Mouse (Mus musculus) limb, embryonic 13.5 days (tissue): Measurements from ENCODE around the gene Bcl9. TPM values are rescaled to one million over a fixed set of nuclear protein-coding genes. Genes with fewer than 3 reads are reported as not detected.
A peak's percentile ranks its signal among the peaks of the same experiment; 100 is the strongest.

Source experiments
- ATAC-seq: fragments of 200-750 bp; cut with Nextera tagmentation; 2 replicates; pipeline ENCODE4 v1.8.0; 2017; ENCODE audit warnings: low read depth, moderate number of reproducible peaks, moderate TSS enrichment; ENCODE audit not compliant: low FRiP score
- H3K27ac ChIP-seq: fragments of 300-500 bp; sonication (generic); 2 replicates; pipeline ENCODE4 v1.5.1; 2015; ENCODE audit warnings: inconsistent platforms, mild to moderate bottlenecking, moderate library complexity
- H3K27me3 ChIP-seq: fragments of 300-500 bp; sonication (generic); 2 replicates; pipeline ENCODE4 v1.6.1; 2015; ENCODE audit warnings: mild to moderate bottlenecking, inconsistent platforms
- H3K36me3 ChIP-seq: fragments of 300-500 bp; sonication (generic); 2 replicates; pipeline ENCODE4 v1.6.1; 2015; ENCODE audit warnings: inconsistent platforms, mild to moderate bottlenecking, moderate library complexity
- H3K4me1 ChIP-seq: fragments of 300-500 bp; sonication (generic); 2 replicates; pipeline ENCODE4 v1.6.1; 2015; ENCODE audit warnings: inconsistent platforms
- H3K4me2 ChIP-seq: fragments of 300-500 bp; sonication (generic); replicated peaks from 2 replicates; pipeline ENCODE4 v1.6.1; 2015; ENCODE audit warnings: inconsistent platforms, mild to moderate bottlenecking, moderate library complexity
- H3K4me3 ChIP-seq: fragments of 300-500 bp; sonication (generic); 2 replicates; pipeline ENCODE4 v1.5.1; 2015; ENCODE audit warnings: moderate library complexity, mild to moderate bottlenecking, inconsistent platforms
- H3K9ac ChIP-seq: fragments of 300-500 bp; sonication (generic); 2 replicates; pipeline ENCODE4 v1.6.1; 2015; ENCODE audit warnings: mild to moderate bottlenecking, inconsistent platforms
- H3K9me3 ChIP-seq: fragments of 300-500 bp; sonication (generic); 2 replicates; pipeline ENCODE4 v1.6.1; 2016; ENCODE audit warnings: inconsistent platforms
- WGBS: fragments of 180-500 bp; shearing (Covaris S2); methylation state at CpG from one replicate; pipeline ENCODE4 v1.1.7; 2015; 5-methylcytosine and 5-hydroxymethylcytosine counted together
- polyA plus RNA-seq: library from polyadenylated mRNA; unstranded; fragments of >200 nt; fragmentation: Nextera tagmentation; extraction: Ambion mirVana; gene quantifications from 2 replicates; pipeline ENCODE4 v1.2.1, GENCODE M21; 2015

Gene Bcl9
- polyA plus RNA-seq, 1 experiment from 2014 or later, result 97.4 TPM

- Histone ChIP-seq H3K27ac (no peak overlapping the region), H3K4me1 (peaks cover 23% of the 10 kb centered on the region), H3K27me3 (no peaks in the 10 kb centered on the region), H3K4me2 (no peak overlapping the region), H3K4me3 (no peak overlapping the region), H3K36me3 (peaks cover 10% of the 10 kb centered on the region), H3K9ac (no peak overlapping the region), H3K9me3 (0 out of 2 replicates have a peak, but pooled peaks cover 2% of the 10 kb centered on the region)
- ATAC-seq, result no peak
- WGBS, result 96% methylated on average over 4 of the region's 4 CpGs
Measured at GRCm38 (mm10) chr3:97284878-97285277, 12.8 kb downstream of the Bcl9 start.

GRCm38 (mm10) chr3:97284056-97284455 lies 13.7 kb downstream of the Bcl9 start:
- H3K4me1 ChIP-seq, result peaks cover 25% of the 10 kb centered on the region
- H3K9me3 ChIP-seq, result 0 out of 2 replicates have a peak, but pooled peaks cover 2% of the 10 kb centered on the region
- H3K4me2 ChIP-seq, result no peak overlapping the region
- no peaks in the 10 kb centered on the region for H3K27me3 ChIP-seq
- H3K27ac ChIP-seq, result no peak overlapping the region
- peaks cover 10% of the 10 kb centered on the region for H3K36me3 ChIP-seq
- H3K9ac ChIP-seq, result no peak overlapping the region
- no peak overlapping the region for H3K4me3 ChIP-seq
- 91% methylated on average over 9 of the region's 9 CpGs for WGBS
- no peak for ATAC-seq

DNA sequence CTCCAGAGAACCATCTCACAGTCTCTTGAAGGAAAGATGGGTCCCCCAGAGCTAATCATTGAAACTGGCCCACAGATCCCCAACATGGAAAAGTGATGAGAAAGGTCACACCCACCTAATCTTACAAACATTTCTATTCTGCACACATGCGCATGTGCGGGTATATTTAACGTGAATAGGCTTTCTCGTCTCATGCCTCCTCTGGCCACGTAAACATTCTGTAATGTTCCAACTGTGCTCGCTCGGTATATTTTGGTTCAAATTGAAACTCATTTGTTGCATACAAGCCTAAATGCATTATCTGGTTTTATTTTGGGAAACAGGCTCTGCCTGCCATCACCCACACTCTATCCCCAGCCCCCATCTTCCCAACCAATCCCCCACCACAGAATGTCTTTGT lies 16.3 kb downstream of the Bcl9 start:
- WGBS, result 78% methylated on average over 7 of the region's 7 CpGs
- no peak overlapping the region; the same call in 1 of the 2 replicates for H3K4me2 ChIP-seq
- peaks cover 10% of the 10 kb centered on the region for H3K36me3 ChIP-seq
- H3K9me3 ChIP-seq, result 0 out of 2 replicates have a peak, but pooled peaks cover 2% of the 10 kb centered on the region
- no peak overlapping the region for H3K4me3 ChIP-seq
- no peak overlapping the region for H3K27ac ChIP-seq
- no peaks in the 10 kb centered on the region for H3K27me3 ChIP-seq
- H3K9ac ChIP-seq, result no peak overlapping the region
- ATAC-seq, result no peak
- H3K4me1 ChIP-seq, result peaks cover 28% of the 10 kb centered on the region

GRCm38 (mm10) chr3:97275708-97276107 lies 22.0 kb downstream of the Bcl9 start:
- Histone ChIP-seq H3K9me3 (no peaks in the 10 kb centered on the region), H3K27me3 (no peaks in the 10 kb centered on the region)
- 64% methylated on average over 5 of the region's 5 CpGs for WGBS

GRCm38 (mm10) chr3:97274516-97275230 lies 23.0 kb downstream of the Bcl9 start:
- WGBS, result 83% methylated on average over 15 of the region's 15 CpGs
- Histone ChIP-seq H3K27ac (no peak overlapping the region), H3K27me3 (no peaks in the 10 kb centered on the region), H3K9ac (no peak overlapping the region; the same call in 1 of the 2 replicates), H3K36me3 (peaks cover 19% of the 10 kb centered on the region), H3K4me2 (no peak overlapping the region), H3K4me1 (peaks cover 20% of the 10 kb centered on the region), H3K4me3 (no peak overlapping the region), H3K9me3 (no peaks in the 10 kb centered on the region)
- no peak for ATAC-seq

More at GRCm38 (mm10) chr3:97275708-97276107, 22.0 kb downstream of the Bcl9 start:
- no peak overlapping the region for H3K27ac ChIP-seq
- peaks cover 30% of the 10 kb centered on the region for H3K4me1 ChIP-seq
- no peak for ATAC-seq
- no peak overlapping the region for H3K4me3 ChIP-seq
- H3K4me2 ChIP-seq, result no peak overlapping the region
- peaks cover 19% of the 10 kb centered on the region for H3K36me3 ChIP-seq
- no peak overlapping the region for H3K9ac ChIP-seq

DNA sequence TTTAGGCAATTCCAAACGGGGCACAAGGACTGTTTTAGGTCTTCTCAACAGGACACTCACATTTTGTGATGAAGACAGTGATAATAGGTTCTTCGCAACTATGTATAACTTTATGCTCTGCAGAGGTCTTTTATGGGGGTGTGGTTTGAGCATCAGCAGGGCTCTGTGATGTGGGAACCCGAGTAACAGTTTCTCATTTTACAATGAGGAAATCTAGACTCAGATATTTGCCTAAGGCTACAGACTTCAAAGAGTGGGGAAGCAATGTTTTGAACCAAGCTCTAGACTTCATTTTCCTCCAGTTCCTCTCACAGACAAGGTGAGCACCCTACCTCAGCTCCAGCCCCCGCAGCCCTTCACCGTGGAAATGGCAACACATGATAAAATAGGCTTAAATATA lies 23.8 kb downstream of the Bcl9 start:
- Histone ChIP-seq H3K4me3 (no peak overlapping the region), H3K27ac (no peak overlapping the region), H3K27me3 (no peaks in the 10 kb centered on the region), H3K9ac (no peak overlapping the region), H3K4me2 (no peak overlapping the region), H3K4me1 (peaks cover 23% of the 10 kb centered on the region), H3K9me3 (no peaks in the 10 kb centered on the region), H3K36me3 (peaks cover 23% of the 10 kb centered on the region)
- no peak for ATAC-seq
- 70% methylated on average over 5 of the region's 5 CpGs for WGBS

- Histone ChIP-seq H3K4me2 (no peak overlapping the region), H3K27me3 (no peaks in the 10 kb centered on the region), H3K9ac (no peak overlapping the region), H3K4me3 (no peak overlapping the region), H3K36me3 (peaks cover 13% of the 10 kb centered on the region), H3K4me1 (0 out of 2 replicates have a peak, but pooled peaks cover 4% of the 10 kb centered on the region), H3K9me3 (no peaks in the 10 kb centered on the region; the same call in 1 of the 2 replicates), H3K27ac (no peak overlapping the region)
- 81% methylated on average over 15 of the region's 15 CpGs for WGBS
- no peak for ATAC-seq
Measured at GRCm38 (mm10) chr3:97265667-97266415, 31.9 kb downstream of the Bcl9 start.

GRCm38 (mm10) chr3:97262235-97262634 lies 35.5 kb downstream of the Bcl9 start:
- ATAC-seq, result no peak
- Histone ChIP-seq H3K9me3 (peaks cover 4% of the 10 kb centered on the region; the same call in 1 of the 2 replicates), H3K4me1 (no peaks in the 10 kb centered on the region), H3K36me3 (peaks cover 21% of the 10 kb centered on the region), H3K27ac (no peak overlapping the region), H3K4me2 (no peak overlapping the region), H3K9ac (no peak overlapping the region), H3K4me3 (no peak overlapping the region), H3K27me3 (no peaks in the 10 kb centered on the region)
- 100% methylated on average over 1 of the region's 1 CpGs for WGBS

DNA sequence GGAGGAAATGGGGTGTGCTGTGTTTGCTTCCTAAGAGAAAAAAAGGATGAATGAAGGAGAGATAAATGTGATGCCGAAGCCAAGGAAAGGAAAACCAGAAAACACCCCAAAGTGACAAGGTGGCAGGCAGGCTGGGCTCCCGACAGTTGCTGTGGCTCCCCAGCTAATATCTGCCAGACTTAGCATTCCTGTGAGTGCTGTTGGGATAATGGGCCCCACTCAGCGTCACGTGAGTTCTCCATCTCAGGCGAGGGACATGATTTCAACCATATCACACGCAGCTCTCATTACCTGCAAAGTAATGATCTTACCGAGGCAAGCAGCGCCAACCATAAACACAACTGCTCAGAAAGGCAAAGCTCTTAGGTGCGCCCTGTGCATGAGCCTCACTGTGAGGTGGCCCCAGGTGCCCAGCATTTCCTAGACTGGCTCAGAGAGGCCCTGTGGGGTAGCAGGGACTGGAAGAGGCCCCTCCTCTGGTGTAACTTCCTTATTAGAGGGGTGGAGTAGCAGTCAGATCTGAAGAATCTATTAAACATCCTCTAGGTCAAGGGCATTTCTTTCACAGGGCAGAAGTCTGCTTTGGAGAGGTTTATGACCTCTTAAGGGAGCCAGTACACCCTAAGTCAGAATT lies 41.9 kb downstream of the Bcl9 start:
- ATAC-seq, result no peak
- H3K27me3 ChIP-seq, result no peaks in the 10 kb centered on the region
- no peak overlapping the region for H3K9ac ChIP-seq
- peaks cover 17% of the 10 kb centered on the region for H3K36me3 ChIP-seq
- H3K4me3 ChIP-seq, result no peak overlapping the region
- 17% methylated on average over 9 of the region's 9 CpGs for WGBS
- H3K27ac ChIP-seq, result peak overlapping the region; percentile 39; the same call in 1 of the 2 replicates
- peaks cover 4% of the 10 kb centered on the region; the same call in 1 of the 2 replicates for H3K9me3 ChIP-seq
- H3K4me1 ChIP-seq, result peaks cover 40% of the 10 kb centered on the region
- H3K4me2 ChIP-seq, result peak overlapping the region; percentile 44

GRCm38 (mm10) chr3:97254861-97255465 lies 42.8 kb downstream of the Bcl9 start:
- Histone ChIP-seq H3K4me2 (no peak overlapping the region; the same call in 1 of the 2 replicates), H3K9me3 (peaks cover 4% of the 10 kb centered on the region; the same call in 1 of the 2 replicates), H3K4me1 (peaks cover 40% of the 10 kb centered on the region), H3K27me3 (no peaks in the 10 kb centered on the region), H3K9ac (no peak overlapping the region), H3K4me3 (no peak overlapping the region), H3K27ac (no peak overlapping the region), H3K36me3 (peaks cover 15% of the 10 kb centered on the region)
- ATAC-seq, result no peak
- 26% methylated on average over 5 of the region's 5 CpGs for WGBS

GRCm38 (mm10) chr3:97253823-97254600 lies 43.7 kb downstream of the Bcl9 start:
- H3K27ac ChIP-seq, result peak overlapping the region; percentile 74
- H3K4me1 ChIP-seq, result peaks cover 40% of the 10 kb centered on the region
- H3K9me3 ChIP-seq, result peaks cover under 1% of the 10 kb centered on the region; the same call in 1 of the 2 replicates
- peak; percentile 73; the same call in 1 of the 2 replicates for ATAC-seq
- H3K9ac ChIP-seq, result 0 out of 2 replicates have a peak overlapping the region, but pooled peaks have one; percentile 35
- peaks cover 7% of the 10 kb centered on the region for H3K36me3 ChIP-seq
- no peaks in the 10 kb centered on the region for H3K27me3 ChIP-seq
- no peak overlapping the region for H3K4me3 ChIP-seq
- peak overlapping the region; percentile 37 for H3K4me2 ChIP-seq
- 12% methylated on average over 9 of the region's 9 CpGs for WGBS
